Mouse (Mus musculus): ENCODE measurements around the gene Ddx6. TPM values are rescaled to one million over a fixed set of nuclear protein-coding genes. Genes with fewer than 3 reads are reported as not detected.

Ddx6 gene
- polyA plus RNA-seq, 2 experiments: 18.5 to 42.0 TPM

- Histone ChIP-seq H3K9me3 (ENCODE audit: control insufficient read depth, low read length) (no peaks in the 10 kb centered on the region), H3K9ac (ENCODE audit: low read depth, low read length, severe bottlenecking) (no peak overlapping the region), H3K36me3 (ENCODE audit: control insufficient read depth, insufficient read depth, low read length) (no peaks in the 10 kb centered on the region), H3K27ac (replicated peaks; ENCODE audit: low read depth, low read length) (no peak overlapping the region), H3K4me3 (replicated peaks; ENCODE audit: low read length) (no peak overlapping the region), H3K4me2 (replicated peaks; ENCODE audit: low read depth, low read length, severe bottlenecking) (no peak overlapping the region), H3K4me1 (ENCODE audit: control insufficient read depth, insufficient read depth, low read length) (no peaks in the 10 kb centered on the region), H3K27me3 (ENCODE audit: control insufficient read depth, insufficient read depth, low read length) (no peaks in the 10 kb centered on the region)
- ATAC-seq (ENCODE audit: low FRiP score, low read depth) (no peak), DNase-seq (ENCODE audit: low spot score) (no peak)
- no peak for TF ChIP-seq POLR2A (IDR thresholded peaks at IDR 0.05; ENCODE audit: borderline replicate concordance, extremely low read depth, insufficient read depth, insufficient read length)
- 73% methylated on average over 4 of the region's 4 CpGs for WGBS
Observed at GRCm38 (mm10) chr9:44653896-44654295, 49.2 kb downstream of the Ddx6 start.

DNA sequence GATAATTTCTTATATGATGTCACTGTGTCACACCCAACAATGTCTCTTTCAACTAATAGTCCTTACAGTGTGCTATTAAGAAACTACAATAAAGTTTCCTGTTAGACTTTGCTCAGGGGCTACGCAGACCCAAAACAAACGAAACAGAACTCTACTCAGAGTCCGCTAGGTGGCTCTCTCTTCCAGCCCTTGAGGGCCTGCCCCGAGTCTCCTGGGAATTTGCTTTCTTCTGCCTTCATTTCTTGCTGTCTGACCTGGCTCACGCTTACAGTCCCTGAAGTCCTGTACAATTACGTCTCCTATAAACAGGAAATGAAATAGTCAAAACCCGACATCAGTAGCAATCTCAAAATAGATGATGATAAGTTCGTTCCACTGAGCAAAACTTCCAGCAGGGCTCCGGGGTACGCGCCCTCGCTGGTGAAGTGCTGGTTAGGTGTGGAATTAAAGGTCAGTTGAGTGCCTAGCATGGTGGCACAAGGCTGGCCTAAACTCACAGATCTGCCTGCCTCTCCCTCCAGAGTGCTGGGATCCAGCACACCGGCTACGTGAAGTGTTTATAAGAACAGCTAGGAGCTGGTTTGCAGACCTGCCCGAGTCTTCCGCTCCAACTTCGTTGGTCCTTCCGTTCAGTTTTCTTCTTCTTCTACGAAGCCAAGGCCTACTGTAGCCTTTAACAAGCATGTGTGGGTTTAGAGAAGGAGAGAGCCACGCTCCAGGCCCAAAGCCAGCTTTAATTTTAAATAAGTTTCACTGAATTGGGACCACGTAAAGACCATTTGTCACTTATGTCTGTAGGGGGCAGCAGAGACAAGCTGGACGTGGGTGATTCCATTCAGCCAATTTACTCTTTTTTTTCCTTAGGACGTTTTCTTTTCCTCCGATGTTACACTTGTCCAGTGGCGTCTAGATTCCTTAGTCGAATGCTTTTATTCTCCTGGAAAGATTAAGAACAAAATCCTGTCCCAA lies 50.7 kb downstream of the Ddx6 start:
- no peak overlapping the region; the same call in 1 of the 2 replicates for H3K4me3 ChIP-seq (replicated peaks; ENCODE audit: low read length)
- no peaks in the 10 kb centered on the region for H3K36me3 ChIP-seq (ENCODE audit: control insufficient read depth, insufficient read depth, low read length)
- H3K27me3 ChIP-seq (ENCODE audit: control insufficient read depth, insufficient read depth, low read length): no peaks in the 10 kb centered on the region
- ATAC-seq (ENCODE audit: low FRiP score, low read depth) (peak; percentile 28; the same call in 1 of the 2 replicates), DNase-seq (ENCODE audit: low spot score) (peak; percentile 94)
- peak overlapping the region; percentile 32 for H3K4me2 ChIP-seq (replicated peaks; ENCODE audit: low read depth, low read length, severe bottlenecking)
- 26% methylated on average over 26 of the region's 26 CpGs for WGBS
- H3K9me3 ChIP-seq (ENCODE audit: control insufficient read depth, low read length): no peaks in the 10 kb centered on the region
- H3K9ac ChIP-seq (ENCODE audit: low read depth, low read length, severe bottlenecking): 0 out of 2 replicates have a peak overlapping the region, but pooled peaks have one; percentile 5
- no peak for TF ChIP-seq POLR2A (IDR thresholded peaks at IDR 0.05; ENCODE audit: borderline replicate concordance, extremely low read depth, insufficient read depth, insufficient read length)
- H3K4me1 ChIP-seq (ENCODE audit: control insufficient read depth, insufficient read depth, low read length): no peaks in the 10 kb centered on the region
- no peak overlapping the region for H3K27ac ChIP-seq (replicated peaks; ENCODE audit: low read depth, low read length)

DNA sequence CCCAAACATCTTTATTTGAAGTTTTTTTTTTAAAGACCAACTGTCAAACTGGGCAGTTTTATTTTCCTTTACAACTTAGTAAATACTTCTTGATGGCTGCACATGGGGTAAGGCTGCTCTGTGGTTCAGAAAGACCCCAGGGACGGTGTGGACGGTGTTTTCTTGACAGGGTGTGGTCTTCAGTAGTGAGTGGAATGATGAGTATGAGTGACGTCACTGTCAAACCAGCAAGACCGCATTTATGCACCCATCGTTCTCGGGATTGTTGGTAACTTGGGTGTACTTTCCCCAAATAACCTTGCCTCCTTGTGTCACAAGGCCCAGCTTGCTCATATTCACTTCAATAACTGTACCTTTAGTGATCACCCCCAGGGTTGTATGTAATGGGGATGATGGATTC lies 59.0 kb downstream of the Ddx6 start:
- ATAC-seq (ENCODE audit: low FRiP score, low read depth) (no peak), DNase-seq (ENCODE audit: low spot score) (no peak)
- H3K36me3 ChIP-seq (ENCODE audit: control insufficient read depth, insufficient read depth, low read length): no peaks in the 10 kb centered on the region
- H3K27me3 ChIP-seq (ENCODE audit: control insufficient read depth, insufficient read depth, low read length): no peaks in the 10 kb centered on the region
- no peak overlapping the region for H3K27ac ChIP-seq (replicated peaks; ENCODE audit: low read depth, low read length)
- no peak overlapping the region for H3K4me2 ChIP-seq (replicated peaks; ENCODE audit: low read depth, low read length, severe bottlenecking)
- no peak overlapping the region for H3K9ac ChIP-seq (ENCODE audit: low read depth, low read length, severe bottlenecking)
- no peak overlapping the region for H3K4me3 ChIP-seq (replicated peaks; ENCODE audit: low read length)
- H3K4me1 ChIP-seq (ENCODE audit: control insufficient read depth, insufficient read depth, low read length): no peaks in the 10 kb centered on the region
- H3K9me3 ChIP-seq (ENCODE audit: control insufficient read depth, low read length): no peaks in the 10 kb centered on the region
- no peak for TF ChIP-seq POLR2A (IDR thresholded peaks at IDR 0.05; ENCODE audit: borderline replicate concordance, extremely low read depth, insufficient read depth, insufficient read length)
- WGBS: 85% methylated on average over 6 of the region's 6 CpGs

GRCm38 (mm10) chr9:44671416-44671815 lies 66.7 kb downstream of the Ddx6 start:
- 91% methylated on average over 5 of the region's 5 CpGs for WGBS
- no peaks in the 10 kb centered on the region for H3K9me3 ChIP-seq (ENCODE audit: control insufficient read depth, low read length)
- H3K27me3 ChIP-seq (ENCODE audit: control insufficient read depth, insufficient read depth, low read length): no peaks in the 10 kb centered on the region
- no peak for ATAC-seq (ENCODE audit: low FRiP score, low read depth)
- no peak for TF ChIP-seq POLR2A (IDR thresholded peaks at IDR 0.05; ENCODE audit: borderline replicate concordance, extremely low read depth, insufficient read depth, insufficient read length)
- H3K4me3 ChIP-seq (replicated peaks; ENCODE audit: low read length): no peak overlapping the region
- no peak overlapping the region for H3K27ac ChIP-seq (replicated peaks; ENCODE audit: low read depth, low read length)
- no peak overlapping the region for H3K4me2 ChIP-seq (replicated peaks; ENCODE audit: low read depth, low read length, severe bottlenecking)
- no peak overlapping the region for H3K9ac ChIP-seq (ENCODE audit: low read depth, low read length, severe bottlenecking)
- H3K4me1 ChIP-seq (ENCODE audit: control insufficient read depth, insufficient read depth, low read length): no peaks in the 10 kb centered on the region
- DNase-seq (ENCODE audit: low spot score): no peak
- H3K36me3 ChIP-seq (ENCODE audit: control insufficient read depth, insufficient read depth, low read length): no peaks in the 10 kb centered on the region

DNA sequence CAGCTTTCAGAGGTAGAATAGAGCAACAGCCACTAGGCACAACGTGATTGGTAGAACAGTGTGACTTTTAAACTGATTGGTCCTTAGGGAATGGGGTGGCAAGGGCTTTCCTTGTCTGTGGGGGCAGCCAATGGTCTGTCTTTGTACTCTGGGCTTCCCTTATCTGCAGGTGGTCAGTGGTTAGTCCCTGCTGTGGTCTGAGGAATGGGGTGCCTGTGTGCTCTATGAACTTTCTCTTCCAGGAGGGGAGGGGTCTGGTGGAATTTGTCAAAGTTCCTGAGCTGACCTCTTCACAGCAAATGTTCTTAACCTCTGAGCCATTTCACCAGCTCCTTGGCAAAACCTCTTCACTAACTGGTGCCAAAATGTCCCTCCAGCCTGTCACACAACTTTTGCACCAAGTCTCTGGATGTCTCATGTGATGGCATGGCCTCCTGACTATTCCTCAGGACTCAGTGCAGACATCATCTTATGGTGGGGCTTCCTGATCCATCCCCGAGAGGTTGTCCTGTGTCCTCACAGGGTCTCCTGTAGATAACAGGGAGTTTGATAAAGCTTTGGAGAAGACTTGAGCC lies 67.7 kb downstream of the Ddx6 start:
- Histone ChIP-seq H3K36me3 (ENCODE audit: control insufficient read depth, insufficient read depth, low read length) (no peaks in the 10 kb centered on the region), H3K4me2 (replicated peaks; ENCODE audit: low read depth, low read length, severe bottlenecking) (no peak overlapping the region), H3K27me3 (ENCODE audit: control insufficient read depth, insufficient read depth, low read length) (no peaks in the 10 kb centered on the region), H3K9me3 (ENCODE audit: control insufficient read depth, low read length) (no peaks in the 10 kb centered on the region), H3K9ac (ENCODE audit: low read depth, low read length, severe bottlenecking) (no peak overlapping the region), H3K4me3 (replicated peaks; ENCODE audit: low read length) (no peak overlapping the region), H3K27ac (replicated peaks; ENCODE audit: low read depth, low read length) (no peak overlapping the region), H3K4me1 (ENCODE audit: control insufficient read depth, insufficient read depth, low read length) (no peaks in the 10 kb centered on the region)
- DNase-seq (ENCODE audit: low spot score) (no peak), ATAC-seq (ENCODE audit: low FRiP score, low read depth) (no peak)
- no peak for TF ChIP-seq POLR2A (IDR thresholded peaks at IDR 0.05; ENCODE audit: borderline replicate concordance, extremely low read depth, insufficient read depth, insufficient read length)
- WGBS: 73% methylated on average over 2 of the region's 2 CpGs

Data from limb, embryonic 14.5 days (tissue).